Mouse (Mus musculus) midbrain, embryonic 11.5 days (tissue): ENCODE data around the gene Rab21. TPM values are rescaled to one million over a fixed set of nuclear protein-coding genes. Genes with fewer than 3 reads are reported as not detected.
A peak's percentile ranks its signal among the peaks of the same experiment; 100 is the strongest.

ENCODE experiments used
- ATAC-seq: fragments of 200-750 bp; cut with Nextera tagmentation; 2 replicates; pipeline ENCODE4 v1.8.0; 2017; ENCODE audit warnings: moderate TSS enrichment, moderate library complexity; ENCODE audit not compliant: low FRiP score
- DNase-seq: peaks from one replicate; pipeline ENCODE4 v3.0.0; 2015; ENCODE audit warnings: low spot score; ENCODE audit errors: missing footprints
- H3K27ac ChIP-seq: fragments of 300-500 bp; sonication (generic); 2 replicates; pipeline ENCODE4 v1.5.1; 2014; ENCODE audit warnings: low read depth, low read length
- H3K27me3 ChIP-seq: fragments of 300-500 bp; sonication (generic); 2 replicates; pipeline ENCODE4 v1.6.1; 2014; ENCODE audit warnings: mild to moderate bottlenecking, low read length, moderate library complexity, mixed read lengths; ENCODE audit not compliant: control insufficient read depth, insufficient read depth
- H3K36me3 ChIP-seq: fragments of 300-500 bp; sonication (generic); 2 replicates; pipeline ENCODE4 v1.6.1; 2014; ENCODE audit warnings: mild to moderate bottlenecking, low read length, moderate library complexity, mixed read lengths; ENCODE audit not compliant: control insufficient read depth, insufficient read depth
- H3K4me1 ChIP-seq: fragments of 300-500 bp; sonication (generic); 2 replicates; pipeline ENCODE4 v1.6.1; 2014; ENCODE audit warnings: low read length; ENCODE audit not compliant: control insufficient read depth, insufficient read depth
- H3K4me2 ChIP-seq: fragments of 300-500 bp; sonication (generic); 2 replicates; pipeline ENCODE4 v1.6.1; 2014; ENCODE audit warnings: mild to moderate bottlenecking, moderate library complexity
- H3K4me3 ChIP-seq: fragments of 300-500 bp; sonication (generic); 2 replicates; pipeline ENCODE4 v1.5.1; 2014; ENCODE audit warnings: low read depth, low read length
- H3K9ac ChIP-seq: fragments of 300-500 bp; sonication (generic); 2 replicates; pipeline ENCODE4 v1.6.1; 2014; ENCODE audit warnings: low read length
- H3K9me3 ChIP-seq: fragments of 300-500 bp; sonication (generic); 2 replicates; pipeline ENCODE4 v1.6.1; 2016; ENCODE audit warnings: low read length; ENCODE audit not compliant: control insufficient read depth
- WGBS: fragments of 180-500 bp; shearing (Covaris S2); extraction: QIAGEN DNeasy Blood & Tissue Kit; methylation state at CpG from one replicate; pipeline ENCODE4 v1.1.7; 2014; 5-methylcytosine and 5-hydroxymethylcytosine counted together
- polyA plus RNA-seq: library from polyadenylated mRNA; unstranded; fragments of >200 nt; fragmentation: Nextera tagmentation; extraction: Ambion mirVana; gene quantifications from 2 replicates; pipeline ENCODE4 v1.2.1, GENCODE M21; 2014

Gene Rab21
- 9.7 and 9.8 TPM in 2 replicates for polyA plus RNA-seq

DNA sequence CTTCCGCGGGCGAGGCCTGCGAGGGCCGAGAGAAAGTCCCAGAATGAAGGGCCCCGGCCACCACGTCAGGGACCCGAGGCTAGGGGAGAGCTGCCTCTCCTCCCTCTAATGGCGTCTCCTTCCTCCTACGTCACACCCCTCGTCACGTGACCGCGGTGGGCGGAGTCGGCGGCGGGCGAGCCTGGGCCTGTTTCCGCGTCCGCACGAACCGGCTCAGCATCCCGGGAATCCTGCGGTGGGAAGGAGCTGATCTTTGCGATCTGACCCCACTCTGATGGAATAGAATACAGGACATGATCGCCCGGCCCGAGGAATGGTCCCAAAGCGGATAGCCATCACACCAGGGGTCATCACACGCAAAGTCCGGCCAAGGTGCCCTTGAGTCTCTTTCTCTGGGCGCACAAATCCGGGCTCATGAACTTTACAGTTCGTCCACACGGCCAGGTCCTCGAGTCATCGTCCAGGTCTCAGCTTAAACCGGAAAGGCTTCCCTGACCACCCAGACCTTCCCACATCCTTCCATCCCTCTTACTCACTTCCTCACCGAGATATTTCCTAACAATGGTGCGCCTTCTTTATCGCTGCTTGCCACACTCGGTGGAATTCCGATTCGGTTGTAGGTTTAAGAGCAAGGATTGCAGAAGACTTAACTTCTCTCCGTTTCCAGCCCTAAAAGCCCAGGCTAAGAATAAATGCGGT is at the start of gene Rab21:
Rab21 (minus strand) TSS at position 122 of the 699 bp plus-strand sequence.
- no peaks in the 10 kb centered on the region for H3K9me3 ChIP-seq
- DNase-seq (peak; percentile 100), ATAC-seq (peak; percentile 96)
- H3K4me3 ChIP-seq: peak within 1 kb of the TSS; percentile 93
- peak within 1 kb of the TSS; percentile 78 for H3K27ac ChIP-seq
- peak within 1 kb of the TSS; percentile 80 for H3K4me2 ChIP-seq
- H3K4me1 ChIP-seq: peaks cover 11% of the 10 kb centered on the region
- H3K27me3 ChIP-seq: no peaks in the 10 kb centered on the region
- WGBS: under 1% methylated on average over 46 of the region's 48 CpGs
- no peaks in the 10 kb centered on the region for H3K36me3 ChIP-seq
- peak within 1 kb of the TSS; percentile 91 for H3K9ac ChIP-seq

DNA sequence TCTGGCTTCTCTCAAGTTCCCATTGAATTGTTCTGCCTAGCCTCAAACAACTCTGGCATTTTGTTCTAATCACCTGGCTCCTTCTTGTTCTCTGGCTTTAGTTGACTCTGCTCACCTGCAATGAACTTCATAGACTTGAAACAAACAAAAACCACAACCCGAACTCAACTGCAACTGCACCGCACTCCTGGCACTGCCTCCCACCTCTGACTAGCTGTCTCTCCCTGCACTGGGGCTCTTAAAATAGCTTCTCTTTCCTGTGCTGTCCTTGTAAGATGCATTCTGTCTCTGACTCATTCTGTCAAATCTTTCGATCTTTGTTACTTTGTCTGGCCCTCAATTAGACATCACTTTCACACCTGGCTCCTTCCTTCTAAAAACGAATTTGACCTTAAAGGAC is 47.8 kb upstream of the Rab21 start:
- Histone ChIP-seq H3K9me3 (no peaks in the 10 kb centered on the region), H3K9ac (no peak overlapping the region), H3K4me2 (peak overlapping the region; percentile 69), H3K27ac (no peak overlapping the region), H3K36me3 (no peaks in the 10 kb centered on the region), H3K27me3 (no peaks in the 10 kb centered on the region), H3K4me3 (no peak overlapping the region), H3K4me1 (peaks cover 5% of the 10 kb centered on the region)
- WGBS: 89% methylated on average over 4 of the region's 4 CpGs
- DNase-seq (no peak), ATAC-seq (no peak)

DNA sequence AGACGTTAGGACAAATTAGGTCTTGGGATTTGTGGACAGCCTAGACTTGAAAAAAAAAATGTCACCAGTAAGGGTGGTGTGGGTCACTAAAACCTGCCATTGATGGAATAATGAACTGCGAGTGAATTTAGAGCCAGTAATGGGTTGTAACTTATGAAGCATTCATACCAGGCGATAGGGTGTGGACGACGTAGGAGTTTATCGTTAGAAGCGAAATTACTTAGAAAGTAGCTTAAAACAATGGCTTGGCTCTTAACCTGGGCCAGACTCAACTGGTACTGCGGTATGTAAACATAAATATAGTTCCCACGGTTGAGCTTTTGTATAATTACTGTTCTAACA is 47.2 kb upstream of the Rab21 start:
- ATAC-seq: no peak

DNA sequence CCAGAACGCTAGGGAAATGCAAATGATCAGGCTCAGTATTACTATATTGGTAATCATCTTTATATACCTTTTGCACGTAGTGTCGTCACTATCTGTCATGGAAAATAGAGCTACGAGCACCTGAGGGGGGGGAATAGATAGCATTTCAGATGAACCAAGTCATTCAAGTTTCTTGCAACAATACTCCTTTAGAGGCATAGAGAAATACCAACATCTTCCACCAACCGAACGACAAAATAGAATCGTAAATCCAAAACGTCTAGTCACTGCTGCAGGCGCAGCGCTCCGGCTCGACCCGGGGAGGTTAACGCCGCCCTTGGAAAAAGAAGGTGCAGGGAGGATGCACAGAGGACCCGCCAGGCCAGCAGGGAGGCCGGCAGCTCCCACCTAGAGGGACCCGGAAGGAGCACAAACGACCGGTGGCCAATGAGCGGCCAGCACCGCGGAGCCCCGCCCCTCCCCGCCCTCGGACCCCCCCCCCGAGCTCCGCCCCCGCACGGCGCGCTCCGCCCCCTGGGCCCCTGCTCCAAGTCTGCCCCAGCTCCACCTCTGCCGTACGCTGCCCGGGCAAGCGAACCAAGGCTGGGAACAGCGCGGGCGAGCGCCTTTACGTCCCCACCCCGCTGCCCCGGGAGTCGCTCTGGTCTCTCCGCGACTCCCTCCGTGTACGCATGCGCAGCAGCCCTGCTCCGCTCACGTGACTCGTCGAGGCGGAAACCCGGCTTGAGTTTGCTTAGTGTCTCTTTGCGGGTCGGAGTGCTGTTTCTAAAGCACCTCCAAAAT is 46.6 kb upstream of the Rab21 start, which contains the start of gene Tmem19:
Tmem19 (minus strand) TSS at position 662 of the 783 bp plus-strand sequence.
- WGBS: under 1% methylated on average over 42 of the region's 58 CpGs
- Histone ChIP-seq H3K27ac (peak within 1 kb of the TSS; percentile 85), H3K27me3 (no peaks in the 10 kb centered on the region), H3K4me3 (peak within 1 kb of the TSS; percentile 51), H3K4me1 (peaks cover 5% of the 10 kb centered on the region), H3K36me3 (no peaks in the 10 kb centered on the region), H3K9me3 (no peaks in the 10 kb centered on the region), H3K4me2 (peak within 1 kb of the TSS; percentile 69), H3K9ac (peak within 1 kb of the TSS; percentile 55)
- DNase-seq: peak; percentile 99
- peak; percentile 99 for ATAC-seq

More for the DNA sequence above, 47.2 kb upstream of the Rab21 start:
- WGBS: 8% methylated on average over 9 of the region's 9 CpGs
- no peaks in the 10 kb centered on the region for H3K27me3 ChIP-seq
- peak overlapping the region; percentile 51 for H3K4me3 ChIP-seq
- peaks cover 5% of the 10 kb centered on the region for H3K4me1 ChIP-seq
- no peak for DNase-seq
- H3K4me2 ChIP-seq: peak overlapping the region; percentile 69
- H3K9ac ChIP-seq: peak overlapping the region; percentile 55
- peak overlapping the region; percentile 85 for H3K27ac ChIP-seq
- H3K9me3 ChIP-seq: no peaks in the 10 kb centered on the region
- no peaks in the 10 kb centered on the region for H3K36me3 ChIP-seq

DNA sequence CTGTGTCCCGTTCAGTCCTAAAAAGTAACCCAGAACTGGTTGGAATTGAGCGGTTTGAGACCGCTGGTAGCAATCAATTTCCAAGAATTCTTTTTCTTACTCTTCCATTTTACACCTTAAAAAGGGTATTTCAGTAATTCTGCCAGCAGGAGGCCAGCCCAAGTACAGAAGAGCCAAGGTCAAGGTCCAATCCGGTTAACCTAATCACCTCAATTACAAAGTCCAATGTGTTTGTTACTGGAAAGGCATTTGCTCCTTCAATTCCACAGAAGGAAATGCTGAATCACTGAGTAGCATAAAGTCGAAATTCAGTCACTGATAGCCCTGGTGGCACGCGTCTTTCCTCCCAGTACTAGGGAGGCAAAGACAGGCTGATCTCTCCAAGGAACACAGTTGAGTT is 43.7 kb upstream of the Rab21 start:
- ATAC-seq (no peak), DNase-seq (no peak)
- H3K4me3 ChIP-seq: no peak overlapping the region
- H3K4me1 ChIP-seq: peaks cover 5% of the 10 kb centered on the region
- no peaks in the 10 kb centered on the region for H3K36me3 ChIP-seq
- WGBS: 87% methylated on average over 7 of the region's 7 CpGs
- H3K9ac ChIP-seq: no peak overlapping the region
- H3K9me3 ChIP-seq: no peaks in the 10 kb centered on the region
- H3K4me2 ChIP-seq: no peak overlapping the region
- H3K27ac ChIP-seq: no peak overlapping the region
- H3K27me3 ChIP-seq: no peaks in the 10 kb centered on the region

DNA sequence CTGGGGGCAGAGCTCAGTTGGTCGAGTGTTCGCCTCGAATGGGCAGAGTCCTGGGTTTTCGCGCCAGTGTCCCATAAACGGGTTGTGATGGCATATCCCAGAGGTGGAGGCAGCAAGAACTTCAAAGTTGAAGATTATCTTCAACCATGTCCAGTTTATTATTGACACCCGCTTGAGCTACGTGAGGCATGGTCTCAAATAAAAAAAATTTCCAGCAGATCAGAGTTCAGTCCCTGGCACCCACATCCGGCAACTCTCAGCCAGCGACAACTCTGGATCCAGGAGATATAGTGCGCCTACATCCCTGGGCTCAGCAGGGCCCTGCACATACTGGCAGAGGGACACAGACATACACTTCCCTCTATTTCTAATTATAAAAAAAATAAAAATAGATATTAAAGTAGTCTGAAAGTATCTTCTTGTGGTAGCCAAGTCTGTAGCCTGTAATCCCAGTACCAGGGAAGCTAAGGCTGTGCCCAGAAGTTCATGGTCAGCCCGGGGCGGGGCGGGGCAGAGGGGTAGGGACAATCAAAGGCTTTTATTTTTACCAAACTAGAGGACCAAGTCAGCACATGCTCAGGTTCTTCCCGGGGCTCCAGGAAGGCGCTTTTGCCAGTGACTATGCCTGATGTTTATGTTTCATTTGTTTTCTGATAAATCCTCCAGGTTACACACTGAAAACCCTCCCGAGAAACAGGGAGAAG is 43.0 kb upstream of the Rab21 start:
- 94% methylated on average over 17 of the region's 17 CpGs for WGBS
- Histone ChIP-seq H3K36me3 (no peaks in the 10 kb centered on the region), H3K9me3 (no peaks in the 10 kb centered on the region), H3K27ac (no peak overlapping the region), H3K4me2 (no peak overlapping the region), H3K27me3 (no peaks in the 10 kb centered on the region), H3K4me3 (no peak overlapping the region), H3K4me1 (peaks cover 5% of the 10 kb centered on the region), H3K9ac (no peak overlapping the region)
- ATAC-seq (no peak), DNase-seq (no peak)

DNA sequence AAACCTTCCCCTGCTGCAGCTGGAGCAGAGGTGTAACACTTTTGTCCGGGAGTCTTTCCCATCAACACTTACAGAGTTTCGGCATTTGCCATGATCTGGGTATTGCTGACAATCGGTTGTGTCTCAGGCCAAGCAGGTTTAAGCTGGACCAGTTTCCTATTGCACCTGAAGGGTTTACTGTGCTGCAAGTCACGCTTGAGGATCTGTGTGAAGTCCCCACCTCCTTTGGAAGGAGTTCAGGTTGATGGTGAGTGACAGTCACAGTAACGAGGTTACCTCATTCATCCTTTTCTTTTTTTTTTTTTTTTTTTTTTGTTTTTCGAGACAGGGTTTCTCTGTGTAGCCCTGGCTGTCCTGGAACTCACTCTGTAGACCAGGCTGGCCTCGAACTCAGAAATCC is 40.7 kb upstream of the Rab21 start:
- Histone ChIP-seq H3K4me1 (peaks cover under 1% of the 10 kb centered on the region), H3K27ac (no peak overlapping the region), H3K4me2 (no peak overlapping the region), H3K36me3 (no peaks in the 10 kb centered on the region), H3K27me3 (no peaks in the 10 kb centered on the region), H3K9me3 (no peaks in the 10 kb centered on the region), H3K9ac (no peak overlapping the region), H3K4me3 (no peak overlapping the region)
- DNase-seq (no peak), ATAC-seq (no peak)
- WGBS: 95% methylated on average over 6 of the region's 7 CpGs

DNA sequence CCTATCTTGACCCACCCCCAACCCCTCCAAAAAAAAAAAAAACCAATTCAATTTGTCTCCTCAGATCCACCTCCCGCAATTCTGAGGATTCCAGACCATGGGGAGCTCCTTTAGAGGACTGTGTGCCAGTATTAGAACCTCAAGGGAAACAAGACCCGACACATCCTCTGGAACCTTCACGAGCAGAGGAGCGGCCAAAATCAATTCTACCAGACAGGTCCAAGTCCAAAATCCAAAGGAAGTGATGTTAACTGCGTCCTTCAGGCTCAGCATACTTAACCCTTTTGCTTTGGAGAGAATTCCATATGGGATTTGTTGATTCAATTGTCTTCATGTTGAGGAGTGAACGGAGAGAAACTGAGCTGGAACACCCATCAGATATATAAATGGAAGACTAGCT is 39.6 kb upstream of the Rab21 start:
- Histone ChIP-seq H3K27ac (no peak overlapping the region), H3K27me3 (no peaks in the 10 kb centered on the region), H3K36me3 (no peaks in the 10 kb centered on the region), H3K9ac (no peak overlapping the region), H3K4me2 (no peak overlapping the region), H3K9me3 (no peaks in the 10 kb centered on the region), H3K4me3 (no peak overlapping the region), H3K4me1 (no peaks in the 10 kb centered on the region)
- DNase-seq (no peak), ATAC-seq (no peak)
- 88% methylated on average over 6 of the region's 6 CpGs for WGBS

DNA sequence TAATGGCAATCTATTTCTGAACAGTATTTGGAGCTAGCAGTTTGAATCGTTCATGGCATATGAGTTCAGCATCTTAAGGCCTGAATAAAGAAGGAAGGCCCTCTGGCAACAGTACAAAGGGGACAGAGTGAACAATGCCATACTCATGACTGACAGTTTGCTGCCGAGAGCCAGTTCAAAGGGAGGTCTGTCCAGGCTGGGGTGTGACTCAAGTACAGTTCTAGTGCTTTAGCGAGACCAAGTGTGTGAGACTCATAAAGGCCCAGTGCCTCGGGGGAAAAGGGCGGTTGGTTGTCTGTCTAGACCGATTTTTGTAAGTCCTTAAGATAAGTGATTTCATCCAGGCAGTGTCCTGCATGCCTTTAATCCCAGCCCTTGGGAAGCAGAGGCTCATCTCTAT is 39.2 kb upstream of the Rab21 start:
- H3K27me3 ChIP-seq: no peaks in the 10 kb centered on the region
- H3K4me1 ChIP-seq: no peaks in the 10 kb centered on the region
- no peak overlapping the region for H3K27ac ChIP-seq
- no peak overlapping the region for H3K4me2 ChIP-seq
- no peak overlapping the region for H3K4me3 ChIP-seq
- no peaks in the 10 kb centered on the region for H3K9me3 ChIP-seq
- WGBS: 77% methylated on average over 6 of the region's 6 CpGs
- peak; percentile 85 for DNase-seq
- no peak overlapping the region for H3K9ac ChIP-seq
- no peaks in the 10 kb centered on the region for H3K36me3 ChIP-seq
- ATAC-seq: no peak
